Mouse (Mus musculus) skeletal muscle tissue, adult 2 months (tissue): ENCODE measurements around the gene Olfr1440.

Experiments used
- DNase-seq: peaks from one replicate; pipeline ENCODE4 v3.0.0-alpha.2; 2012; ENCODE audit warnings: low read depth, low spot score

Olfr1440 gene

GRCm38 (mm10) chr19:12386979-12387378, at the start of gene Olfr1440:
TSS of gene Olfr1440 (plus strand) at chr19:12387279.
- no peak for DNase-seq

- no peak for DNase-seq
Observed at GRCm38 (mm10) chr19:12373004-12373403, 14.1 kb upstream of the Olfr1440 start.

GRCm38 (mm10) chr19:12374465-12375025, 12.5 kb upstream of the Olfr1440 start:
- no peak for DNase-seq

- DNase-seq: no peak
Observed at GRCm38 (mm10) chr19:12413737-12414136, 26.7 kb downstream of the Olfr1440 start.

GRCm38 (mm10) chr19:12417361-12417760, 30.3 kb downstream of the Olfr1440 start, which contains the start of gene Olfr1441:
TSS of gene Olfr1441 (plus strand) at chr19:12417433.
- DNase-seq: no peak

- no peak for DNase-seq
Observed at GRCm38 (mm10) chr19:12418312-12418711, 31.2 kb downstream of the Olfr1440 start.

GRCm38 (mm10) chr19:12420555-12420954, 33.5 kb downstream of the Olfr1440 start:
- DNase-seq: no peak

GRCm38 (mm10) chr19:12421680-12422079, 34.6 kb downstream of the Olfr1440 start:
- DNase-seq: no peak

- no peak for DNase-seq
Observed at GRCm38 (mm10) chr19:12427101-12427500, 40.0 kb downstream of the Olfr1440 start.

GRCm38 (mm10) chr19:12427605-12428004, 40.5 kb downstream of the Olfr1440 start, which contains the start of gene Pfpl:
TSS of gene Pfpl (plus strand) at chr19:12427905.
- DNase-seq: no peak

GRCm38 (mm10) chr19:12433033-12433432, 46.0 kb downstream of the Olfr1440 start:
- DNase-seq: peak; percentile 40

- DNase-seq: no peak
Observed at GRCm38 (mm10) chr19:12435011-12435416, 47.9 kb downstream of the Olfr1440 start.

- DNase-seq: peak; percentile 20
Observed at GRCm38 (mm10) chr19:12435750-12436524, 48.9 kb downstream of the Olfr1440 start.

- no peak for DNase-seq
Observed at GRCm38 (mm10) chr19:12439581-12439980, 52.5 kb downstream of the Olfr1440 start.

- DNase-seq: peak; percentile 32
Observed at GRCm38 (mm10) chr19:12440103-12440725, 53.1 kb downstream of the Olfr1440 start.

- no peak for DNase-seq
Observed at GRCm38 (mm10) chr19:12442560-12442959, 55.5 kb downstream of the Olfr1440 start.

GRCm38 (mm10) chr19:12445014-12445413, 57.9 kb downstream of the Olfr1440 start:
- DNase-seq: no peak
